Mouse (Mus musculus) myocyte (in vitro differentiated cells): ENCODE data around the gene Gm29554. TPM values are rescaled to one million over a fixed set of nuclear protein-coding genes. Genes with fewer than 3 reads are reported as not detected.
"Not testable (repeated sequence)": the region's sequence is repeated elsewhere in the genome, so short reads cannot be mapped to it uniquely, and the experiment has no call there.

Source experiments
- H3K27me3 ChIP-seq: one replicate; pipeline ENCODE4 v1.6.1; 2011; ENCODE audit not compliant: control insufficient read depth, insufficient read depth, insufficient read length
- H3K36me3 ChIP-seq: one replicate; pipeline ENCODE4 v1.6.1; 2011; ENCODE audit not compliant: control insufficient read depth, insufficient read depth
- H3K4me2 ChIP-seq: one replicate; pipeline ENCODE4 v1.6.1; 2011; ENCODE audit warnings: low read depth, control low read depth
- H3K4me3 ChIP-seq: one replicate; pipeline ENCODE4 v1.5.1; 2011; ENCODE audit warnings: mild to moderate bottlenecking, control low read depth, moderate library complexity
- H3K79me2 ChIP-seq: one replicate; pipeline ENCODE4 v1.6.1; 2011; ENCODE audit not compliant: control insufficient read depth, insufficient read depth
- H3ac ChIP-seq: one replicate; pipeline ENCODE4 v1.6.1; 2011; ENCODE audit not compliant: control insufficient read depth, insufficient read length
- polyA plus RNA-seq: library from polyadenylated mRNA; unstranded; fragments of >200 nt; fragmentation: generic; extraction: Trizol; gene quantifications from one replicate; pipeline ENCODE4 v1.2.1, GENCODE M21; 2012; ENCODE audit warnings: missing spikeins

Gene Gm29554
- polyA plus RNA-seq, result not detected

DNA sequence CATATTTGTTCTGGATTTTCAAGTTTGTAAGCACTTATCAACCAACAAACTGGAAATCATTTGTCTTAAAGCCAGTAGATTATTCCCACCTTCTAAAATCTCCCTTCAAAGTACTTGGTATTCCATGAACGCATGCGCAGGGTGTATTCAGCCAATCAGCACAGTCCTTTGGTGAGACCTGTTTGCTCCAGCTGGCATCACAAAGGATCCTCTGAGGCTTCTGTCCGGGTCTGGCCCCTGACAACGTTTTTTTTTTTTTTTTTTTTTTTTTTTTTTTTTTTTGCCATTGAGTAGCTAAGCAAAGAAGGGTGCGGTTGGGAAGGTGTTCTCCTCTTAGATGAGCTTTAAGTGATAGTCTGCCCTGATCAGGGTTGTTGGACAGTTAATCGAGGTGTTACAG, at the start of gene Gm29554:
Gm29554 (plus strand) TSS at position 301 of the 400 bp plus-strand sequence.
- H3K4me2 ChIP-seq, H3K79me2 ChIP-seq, H3K36me3 ChIP-seq, H3K27me3 ChIP-seq, H3K4me3 ChIP-seq, H3ac ChIP-seq: not testable (repeated sequence)

Other genes with a start within 250 kb of the Gm29554 start
- gene Gm20812, start 108.0 kb downstream of the Gm29554 start, polyA plus RNA-seq, result not detected